Mouse (Mus musculus) MEL (cell line): ENCODE results near the gene Cntnap5b. TPM values are rescaled to one million over a fixed set of nuclear protein-coding genes. Genes with fewer than 3 reads are reported as not detected.

ENCODE experiments used
- DNase-seq: peaks from one replicate; pipeline ENCODE4 v3.0.0; 2011; ENCODE audit warnings: low read depth, low spot score
- H3K27ac ChIP-seq: 2 replicates; pipeline ENCODE4 v1.5.1; 2012; ENCODE audit warnings: low read depth, mild to moderate bottlenecking, control low read depth, low read length, moderate library complexity; ENCODE audit not compliant: control insufficient read depth
- H3K27me3 ChIP-seq, 2 experiments: fragments of 150-350 bp in 1 of 2; sonication (generic) in 1 of 2; 2 replicates each; pipeline ENCODE4 v1.6.1; 2012; ENCODE audit warnings: low read length in 2 of 2, mild to moderate bottlenecking in 2 of 2, improper control_type of control experiment in 1 of 2, moderate library complexity in 1 of 2; ENCODE audit not compliant: insufficient read depth in 2 of 2, control insufficient read depth in 1 of 2
- H3K36me3 ChIP-seq, 2 experiments: 2 replicates each; pipeline ENCODE4 v1.6.1; 2012 to 2014; ENCODE audit warnings: low read length in 2 of 2, improper control_type of control experiment in 1 of 2, inconsistent platforms in 1 of 2, mild to moderate bottlenecking in 1 of 2; ENCODE audit not compliant: insufficient read depth in 2 of 2, control insufficient read depth in 1 of 2
- H3K4me1 ChIP-seq, 2 experiments: fragments of 150-350 bp in 1 of 2; sonication (generic) in 1 of 2; 2 replicates each; pipeline ENCODE4 v1.6.1; 2012; ENCODE audit warnings: low read length in 2 of 2, improper control_type of control experiment in 1 of 2, mild to moderate bottlenecking in 1 of 2; ENCODE audit not compliant: insufficient read depth in 2 of 2, control insufficient read depth in 1 of 2
- H3K4me3 ChIP-seq, 2 experiments: fragments of 150-350 bp in 1 of 2; sonication (generic) in 1 of 2; 2 replicates each; pipeline ENCODE4 v1.5.1; 2012; ENCODE audit warnings: low read depth in 2 of 2, low read length in 2 of 2, mild to moderate bottlenecking in 2 of 2, moderate library complexity in 2 of 2, control low read depth in 1 of 2, improper control_type of control experiment in 1 of 2; ENCODE audit not compliant: control insufficient read depth in 1 of 2, insufficient read depth in 1 of 2
- H3K79me2 ChIP-seq: 2 replicates; pipeline ENCODE4 v1.6.1; 2012; ENCODE audit warnings: mild to moderate bottlenecking, low read length, moderate library complexity; ENCODE audit not compliant: control insufficient read depth, poor library complexity, insufficient read depth
- H3K9ac ChIP-seq: 2 replicates; pipeline ENCODE4 v1.6.1; 2012; ENCODE audit warnings: low read depth, mild to moderate bottlenecking, control low read depth, low read length, moderate library complexity; ENCODE audit not compliant: control insufficient read depth, poor library complexity, severe bottlenecking
- H3K9me3 ChIP-seq: fragments of 150-350 bp; sonication (generic); replicated peaks from 2 replicates; pipeline ENCODE4 v1.6.1; 2012; ENCODE audit warnings: mild to moderate bottlenecking, low read length, improper control_type of control experiment, moderate library complexity; ENCODE audit not compliant: insufficient read depth
- CHD1 ChIP-seq: IDR thresholded peaks from 2 replicates; pipeline ENCODE4 v1.6.1; 2012; ENCODE audit warnings: low read depth, mild to moderate bottlenecking, inconsistent platforms, low read length, improper control_type of control experiment
- CHD2 ChIP-seq: IDR thresholded peaks from 2 replicates; pipeline ENCODE4 v1.6.1; 2011; ENCODE audit warnings: low read length, improper control_type of control experiment
- CTCF ChIP-seq, 3 experiments: IDR thresholded peaks in 2 of 3; conservative IDR thresholded peaks in 1 of 3; 2 replicates each; pipeline ENCODE4 v1.5.1; 2011 to 2012; ENCODE audit warnings: low read length in 3 of 3, low read depth in 2 of 3, mild to moderate bottlenecking in 2 of 3, improper control_type of control experiment in 1 of 3, inconsistent platforms in 1 of 3, mixed read lengths in 1 of 3, moderate library complexity in 1 of 3; ENCODE audit not compliant: control insufficient read depth in 1 of 3, insufficient read depth in 1 of 3, poor library complexity in 1 of 3, severe bottlenecking in 1 of 3
- E2F4 ChIP-seq: IDR thresholded peaks from 2 replicates; pipeline ENCODE4 v1.6.1; 2011; ENCODE audit warnings: low read depth, low read length, improper control_type of control experiment, borderline replicate concordance
- ELF1 ChIP-seq: IDR thresholded peaks from 2 replicates; pipeline ENCODE4 v1.6.1; 2014; ENCODE audit warnings: low read depth, mild to moderate bottlenecking, inconsistent platforms, low read length, improper control_type of control experiment, moderate library complexity
- EP300 ChIP-seq, 2 experiments: IDR thresholded peaks; 2 replicates each; pipeline ENCODE4 v1.6.1; 2011; ENCODE audit warnings: improper control_type of control experiment in 2 of 2, low read length in 2 of 2, low read depth in 1 of 2, mild to moderate bottlenecking in 1 of 2
- ETS1 ChIP-seq: IDR thresholded peaks from 2 replicates; pipeline ENCODE4 v1.6.1; 2012; ENCODE audit warnings: low read depth, mild to moderate bottlenecking, inconsistent platforms, low read length, improper control_type of control experiment, moderate library complexity
- JUND ChIP-seq: IDR thresholded peaks from 2 replicates; pipeline ENCODE4 v1.6.1; 2011; ENCODE audit warnings: low read depth, mild to moderate bottlenecking, improper control_type of control experiment, low read length
- KAT2A ChIP-seq: conservative IDR thresholded peaks from 2 replicates; pipeline ENCODE4 v1.6.1; 2012; ENCODE audit warnings: low read depth, low read length, improper control_type of control experiment, inconsistent platforms
- MAFK ChIP-seq: IDR thresholded peaks from 2 replicates; pipeline ENCODE4 v1.6.1; 2011; ENCODE audit warnings: low read depth, mild to moderate bottlenecking, low read length, improper control_type of control experiment, borderline replicate concordance
- MAX ChIP-seq: IDR thresholded peaks from 2 replicates; pipeline ENCODE4 v1.6.1; 2011; ENCODE audit warnings: low read length, improper control_type of control experiment
- MAZ ChIP-seq: IDR thresholded peaks from 2 replicates; pipeline ENCODE4 v1.6.1; 2012; ENCODE audit warnings: low read depth, mild to moderate bottlenecking, inconsistent platforms, low read length, improper control_type of control experiment
- MEF2A ChIP-seq: IDR thresholded peaks from 2 replicates; pipeline ENCODE4 v1.6.1; 2014; ENCODE audit warnings: low read depth, mild to moderate bottlenecking, inconsistent platforms, low read length, improper control_type of control experiment; ENCODE audit not compliant: poor library complexity, insufficient replicate concordance, severe bottlenecking; ENCODE audit errors: extremely low read depth
- MXI1 ChIP-seq: IDR thresholded peaks from 2 replicates; pipeline ENCODE4 v1.6.1; 2011; ENCODE audit warnings: mild to moderate bottlenecking, low read depth, low read length, improper control_type of control experiment
- MYB ChIP-seq: IDR thresholded peaks from 2 replicates; pipeline ENCODE4 v1.6.1; 2011; ENCODE audit warnings: mild to moderate bottlenecking, low read depth, low read length, improper control_type of control experiment
- MYC ChIP-seq: IDR thresholded peaks from 2 replicates; pipeline ENCODE4 v1.6.1; 2011; ENCODE audit warnings: low read depth, mild to moderate bottlenecking, low read length, improper control_type of control experiment, moderate library complexity
- NELFE ChIP-seq: IDR thresholded peaks from 2 replicates; pipeline ENCODE4 v1.6.1; 2011; ENCODE audit warnings: low read depth, low read length, improper control_type of control experiment
- TAL1 ChIP-seq: IDR thresholded peaks from 2 replicates; pipeline ENCODE4 v1.6.1; 2012; ENCODE audit warnings: mild to moderate bottlenecking, inconsistent platforms, low read length, moderate library complexity, mixed read lengths
- TBP ChIP-seq: IDR thresholded peaks from 2 replicates; pipeline ENCODE4 v1.8.0; 2011; ENCODE audit warnings: low read depth, low read length, improper control_type of control experiment
- USF1 ChIP-seq: IDR thresholded peaks from 2 replicates; pipeline ENCODE4 v1.6.1; 2014; ENCODE audit warnings: low read depth, mild to moderate bottlenecking, inconsistent platforms, low read length, improper control_type of control experiment, moderate library complexity
- ZC3H11A ChIP-seq: IDR thresholded peaks from 2 replicates; pipeline ENCODE4 v1.6.1; 2012; ENCODE audit warnings: low read depth, mild to moderate bottlenecking, inconsistent platforms, low read length, improper control_type of control experiment
- ZKSCAN1 ChIP-seq: IDR thresholded peaks from 2 replicates; pipeline ENCODE4 v1.6.1; 2012; ENCODE audit warnings: low read depth, mild to moderate bottlenecking, inconsistent platforms, low read length, improper control_type of control experiment, moderate library complexity
- ZNF384 ChIP-seq: IDR thresholded peaks from 2 replicates; pipeline ENCODE4 v1.6.1; 2012; ENCODE audit warnings: low read depth, mild to moderate bottlenecking, inconsistent platforms, low read length, improper control_type of control experiment
- polyA plus RNA-seq, 2 experiments: library from polyadenylated mRNA; stranded (reverse) in 1 of 2; unstranded in 1 of 2; fragments of >175 nt in 1 of 2; fragments of >200 nt in 1 of 2; gene quantifications; 2 replicates each; pipeline versions ENCODE4 v1.2.1 to v1.2.4; 2012; ENCODE audit warnings: low replicate concordance in 2 of 2, low read depth in 1 of 2; ENCODE audit not compliant: insufficient read length in 2 of 2, insufficient read depth in 1 of 2, missing spikeins in 1 of 2
- total RNA-seq: library from RNA; depleted of rRNA; stranded (reverse); fragments of 300-350 nt; gene quantifications from 2 replicates; pipeline ENCODE4 v1.2.3, GENCODE M21; 2012

Gene Cntnap5b
- total and polyA plus RNA-seq, 3 experiments: not detected

- H3K9me3 ChIP-seq: no peaks in the 10 kb centered on the region
- TF ChIP-seq MYB (no peak), MAZ (no peak), MYC (no peak), KAT2A (no peak), TBP (no peak), MAX (no peak), NELFE (no peak), MXI1 (no peak), TAL1 (no peak), ZKSCAN1 (no peak), MEF2A (no peak), ZNF384 (no peak), E2F4 (no peak), CHD1 (no peak), ELF1 (no peak)
Observed at GRCm38 (mm10) chr1:100465226-100465625, 692.7 kb downstream of the Cntnap5b start.

DNA sequence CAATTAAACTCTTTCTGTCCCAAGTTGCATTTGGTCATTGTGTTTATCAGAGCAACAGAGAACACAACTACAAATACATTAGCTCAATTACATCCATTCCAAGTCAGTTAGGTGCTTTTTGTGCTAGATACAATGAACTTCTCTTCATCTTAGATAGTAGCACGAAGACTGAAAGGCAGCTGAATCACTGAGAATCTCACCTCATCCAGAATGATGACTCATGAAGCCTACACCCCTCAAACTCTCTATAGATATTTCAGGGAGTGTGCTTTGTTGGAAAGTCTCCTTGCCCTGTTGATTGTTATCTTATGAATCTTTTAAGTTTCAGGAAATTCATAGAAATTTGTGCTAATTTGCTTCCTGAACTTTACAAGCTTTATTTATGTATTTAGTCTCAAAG is 695.0 kb downstream of the Cntnap5b start:
- H3K4me3 ChIP-seq: no peak overlapping the region
- no peaks in the 10 kb centered on the region for H3K4me1 ChIP-seq
- H3K9me3 ChIP-seq: no peaks in the 10 kb centered on the region
- no peaks in the 10 kb centered on the region for H3K79me2 ChIP-seq
- H3K9ac ChIP-seq: no peak overlapping the region
- H3K27me3 ChIP-seq: no peaks in the 10 kb centered on the region
- DNase-seq: no peak
- H3K27ac ChIP-seq: no peak overlapping the region
- TF ChIP-seq MXI1 (no peak), MYC (no peak), MAFK (no peak), ZC3H11A (no peak), E2F4 (no peak), TAL1 (no peak), USF1 (no peak), CHD2 (no peak), CTCF (IDR thresholded peaks at IDR 0.05 in 2 of 3, conservative IDR thresholded peaks at IDR 0.05 in 1 of 3; ENCODE audit: control insufficient read depth in 1 of 3, insufficient read depth in 1 of 3, low read depth in 2 of 3, low read length in 3 of 3, poor library complexity in 1 of 3, severe bottlenecking in 1 of 3) (no peak), ZKSCAN1 (no peak), EP300 (IDR thresholded peaks at IDR 0.05; ENCODE audit: low read depth in 1 of 2, low read length in 2 of 2) (no peak), JUND (no peak), ETS1 (no peak), ZNF384 (no peak), MEF2A (no peak)
- H3K36me3 ChIP-seq: no peaks in the 10 kb centered on the region

More at GRCm38 (mm10) chr1:100465226-100465625, 692.7 kb downstream of the Cntnap5b start:
- H3K4me1 ChIP-seq: no peaks in the 10 kb centered on the region
- H3K9ac ChIP-seq: no peak overlapping the region
- no peak overlapping the region for H3K4me3 ChIP-seq
- no peaks in the 10 kb centered on the region for H3K36me3 ChIP-seq
- DNase-seq: no peak
- H3K27me3 ChIP-seq: no peaks in the 10 kb centered on the region
- H3K27ac ChIP-seq: no peak overlapping the region
- H3K79me2 ChIP-seq: no peaks in the 10 kb centered on the region
